Mouse (Mus musculus) frontal cortex, adult 2 months (tissue): ENCODE measurements at regions not wholly inside any gene's neighbourhood (a gene's known extent, or its start where the extent isn't known, plus 50 kb on each side); places are given as distances from the start of the nearest gene placed in this dataset.

Experiments
- DNase-seq, 2 experiments: peaks; one replicate each; pipeline ENCODE4 v3.0.0; 2022; ENCODE audit warnings: low spot score in 1 of 2; ENCODE audit errors: extremely low spot score in 1 of 2

DNA sequence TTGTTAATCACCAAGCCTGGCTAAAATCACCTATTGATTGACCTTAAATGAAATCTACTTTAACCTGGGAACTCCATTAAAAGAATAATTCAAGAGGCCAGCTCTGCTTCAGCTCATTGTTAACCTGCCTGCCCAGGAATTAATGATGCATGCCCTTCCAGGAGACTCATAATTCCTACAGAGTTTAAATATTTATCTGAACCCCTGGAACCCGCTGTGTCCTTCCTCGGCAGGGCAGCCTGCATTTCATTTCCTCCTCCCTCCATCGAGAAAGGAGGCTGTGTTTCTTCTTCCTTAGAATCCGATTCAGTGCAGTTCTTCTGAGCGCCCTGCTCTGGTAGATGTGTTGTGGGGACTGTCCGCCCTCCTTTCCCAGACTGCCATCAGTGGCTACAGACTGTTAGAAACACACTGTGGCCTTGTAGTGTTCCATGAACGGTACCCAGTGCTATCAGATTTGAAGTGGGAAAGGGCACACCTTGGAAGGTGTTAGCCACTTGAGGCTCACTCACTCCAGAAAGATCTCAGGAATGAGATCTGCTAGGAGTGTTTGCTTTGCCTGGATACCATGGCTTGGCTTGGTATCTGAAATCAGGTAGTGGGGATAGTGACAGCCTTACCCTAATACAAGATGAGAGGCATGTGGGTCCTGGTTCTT is 350.0 kb upstream of the Kazn start:
- no peak for DNase-seq

DNA sequence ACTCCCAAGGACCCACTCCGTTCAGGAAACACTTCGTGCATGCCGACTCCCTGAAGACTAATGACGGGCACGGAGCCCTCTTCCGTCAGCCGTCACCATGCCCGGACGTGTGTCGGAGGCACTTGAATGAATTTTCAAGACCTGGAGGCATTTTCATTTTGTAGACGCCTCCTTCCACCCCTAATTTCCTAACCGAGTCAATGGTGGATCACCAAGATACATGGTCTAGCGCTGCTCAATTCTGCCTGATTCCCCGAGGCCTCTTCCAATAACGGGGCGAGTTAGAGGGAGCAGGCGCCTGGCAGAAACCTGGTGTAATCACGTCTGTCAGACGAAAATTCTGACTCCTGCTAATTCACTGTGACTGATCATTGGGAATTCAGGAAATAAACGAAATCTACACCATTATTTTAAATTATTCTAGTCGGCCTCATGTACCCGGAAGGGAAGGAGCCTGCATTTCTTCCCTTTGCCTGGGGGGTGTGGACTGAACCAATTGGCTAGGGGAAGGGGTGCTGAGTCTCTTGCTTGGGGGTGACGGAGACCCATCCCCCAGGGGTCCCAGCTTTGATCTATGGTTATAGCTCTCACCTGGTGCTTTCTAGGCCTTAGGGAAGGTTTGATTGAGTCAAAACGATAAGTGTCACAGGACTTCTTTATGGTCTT is 349.4 kb upstream of the Kazn start:
- peak in 1 of 2 experiments; percentile 24 for DNase-seq

DNA sequence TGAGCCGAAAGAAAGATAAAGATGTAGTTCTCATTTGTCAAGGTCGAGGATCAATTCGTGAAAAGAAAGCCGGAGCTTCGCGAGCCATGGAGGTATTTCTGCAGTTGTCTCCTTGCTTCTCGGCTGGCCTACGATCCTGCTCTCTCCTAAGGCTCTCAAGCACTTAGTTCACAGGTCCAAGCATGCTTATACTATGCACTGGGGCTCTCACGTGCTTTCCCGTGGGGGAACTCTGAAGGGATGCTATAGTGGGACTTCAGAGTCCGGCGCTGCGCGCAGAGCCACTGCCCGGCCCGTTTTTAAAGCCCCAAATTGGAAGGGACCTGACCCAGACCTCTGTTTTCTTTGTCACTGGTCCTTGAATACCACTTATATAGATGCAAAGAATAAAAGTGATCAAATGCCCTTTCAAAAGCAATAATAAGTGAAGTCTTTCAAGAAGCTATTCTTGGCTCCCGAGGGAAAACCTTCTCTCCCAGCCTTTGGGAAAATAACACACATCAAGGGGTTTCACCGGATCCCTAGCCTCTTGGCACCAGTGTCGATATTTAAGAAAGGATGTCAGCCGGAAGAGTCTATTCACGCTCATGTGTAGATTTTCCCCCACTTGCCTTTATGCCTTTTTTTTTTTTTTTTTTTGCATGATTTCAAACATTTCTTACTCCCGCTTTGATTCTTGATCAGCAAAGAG is 348.3 kb upstream of the Kazn start:
- DNase-seq: no peak

DNA sequence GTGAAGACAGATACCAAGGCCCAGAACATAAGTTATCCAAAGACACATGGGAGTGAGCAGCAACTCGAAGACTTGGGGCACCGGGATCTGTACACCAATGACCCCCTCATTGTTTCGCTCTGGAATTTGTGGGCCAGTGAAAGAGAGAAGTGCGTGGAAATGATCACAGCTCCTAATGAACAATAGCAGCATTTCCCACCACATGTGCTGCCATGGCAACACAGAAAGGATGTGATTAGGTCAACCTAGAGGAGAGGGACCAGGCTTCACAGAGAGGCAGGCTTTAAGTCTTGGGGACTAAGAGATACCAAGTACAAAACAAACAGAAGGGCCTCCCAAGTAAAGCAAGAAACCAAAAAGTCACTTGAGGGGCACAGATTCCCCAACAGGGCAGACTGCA is 339.3 kb upstream of the Kazn start:
- no peak for DNase-seq

DNA sequence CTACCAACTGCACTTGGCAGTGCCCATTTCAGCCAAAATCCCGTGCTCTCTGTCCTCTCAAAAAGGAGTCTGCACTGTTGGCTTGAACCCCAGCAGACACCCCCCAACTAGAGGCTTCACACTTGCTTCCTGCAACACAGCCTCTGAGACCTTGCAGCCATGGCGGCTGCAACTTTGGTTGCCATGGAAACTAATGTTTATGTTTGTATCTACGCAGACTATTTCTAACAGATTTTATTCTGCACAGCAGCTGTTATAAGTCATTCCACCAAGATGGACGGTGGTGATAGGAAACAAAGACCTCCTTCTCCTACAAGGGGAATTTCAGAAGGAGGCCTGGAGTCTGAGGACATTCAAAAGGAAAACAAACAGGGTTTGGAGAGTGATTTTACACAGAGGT is 338.3 kb upstream of the Kazn start:
- no peak for DNase-seq

DNA sequence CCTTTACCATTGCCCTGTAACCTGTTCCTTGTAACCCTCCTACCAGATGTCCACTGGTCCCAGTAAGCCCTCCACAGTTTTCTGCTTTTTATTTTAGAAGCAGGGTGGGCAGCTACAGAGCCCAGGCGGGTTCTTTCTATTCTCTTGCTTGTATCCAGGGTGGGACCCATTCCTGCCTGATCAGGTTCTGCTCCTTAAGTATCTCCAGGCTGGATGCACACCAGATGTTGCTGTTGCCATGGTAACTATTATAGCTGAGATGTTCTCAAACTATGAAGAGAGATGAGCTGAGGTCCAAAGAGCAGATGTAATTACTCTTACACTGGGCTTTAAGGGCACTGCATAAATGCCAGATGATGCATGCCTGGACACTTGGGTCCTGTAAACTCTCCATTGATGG is 335.3 kb upstream of the Kazn start:
- DNase-seq: no peak

DNA sequence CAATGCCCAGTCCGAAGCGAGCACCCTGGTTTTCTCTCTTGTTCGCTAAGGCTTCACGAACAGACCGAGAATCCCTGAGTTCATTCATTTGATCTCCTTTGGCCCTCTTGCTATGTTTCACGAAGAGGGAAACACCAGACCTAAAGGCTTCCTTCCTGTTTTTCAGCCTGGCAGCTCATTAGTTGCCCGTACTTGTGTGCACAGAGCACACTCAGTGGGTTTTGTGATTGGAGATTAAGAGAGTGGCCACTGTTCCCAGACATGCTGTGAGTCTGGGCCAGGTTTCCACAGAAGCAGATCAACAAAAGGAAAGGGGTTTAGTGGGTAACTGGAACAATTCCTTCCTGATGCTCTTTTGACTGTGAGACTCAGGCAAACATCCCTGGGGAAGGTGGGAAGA is 331.5 kb upstream of the Kazn start:
- no peak for DNase-seq

DNA sequence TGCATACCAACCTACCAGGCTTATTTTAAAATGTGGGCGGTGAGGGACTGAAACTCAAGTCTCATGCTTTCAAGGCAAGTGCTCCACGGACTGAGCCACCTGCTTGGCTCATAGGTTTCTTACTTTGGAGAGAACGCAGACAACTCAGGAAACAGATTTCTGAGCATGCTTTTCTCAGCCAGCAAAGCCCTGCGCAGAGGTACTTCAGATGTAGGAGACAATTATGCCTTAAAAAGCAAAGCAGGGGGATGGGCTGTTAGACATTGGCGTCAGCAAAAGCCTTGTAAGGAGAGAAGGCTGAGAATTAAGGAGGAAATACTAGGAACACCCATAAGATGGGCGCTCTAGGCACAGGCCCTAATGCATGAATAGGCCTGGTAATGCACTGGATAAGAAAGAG is 329.4 kb upstream of the Kazn start:
- peak in 1 of 2 experiments; percentile 42 for DNase-seq

DNA sequence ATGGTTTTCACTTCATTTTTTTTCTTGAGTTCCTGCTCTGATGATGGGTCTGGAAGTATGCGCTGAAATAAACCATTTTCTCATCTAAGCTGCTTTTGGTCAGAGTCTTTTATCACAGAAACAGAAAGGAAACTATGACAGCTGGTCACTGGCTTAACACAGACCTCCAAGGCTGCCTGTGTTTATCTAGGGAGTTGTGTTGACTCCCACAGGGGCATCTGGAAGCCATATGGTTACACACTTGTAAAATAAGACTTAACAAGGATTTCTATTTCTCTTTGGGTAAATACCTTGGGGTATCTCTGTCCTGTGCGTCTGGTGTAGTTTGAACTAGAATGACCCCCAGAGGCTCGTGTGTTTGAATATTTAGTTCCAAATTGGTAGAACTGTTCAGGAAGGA is 315.5 kb upstream of the Kazn start:
- DNase-seq: peak in 1 of 2 experiments; percentile 46

DNA sequence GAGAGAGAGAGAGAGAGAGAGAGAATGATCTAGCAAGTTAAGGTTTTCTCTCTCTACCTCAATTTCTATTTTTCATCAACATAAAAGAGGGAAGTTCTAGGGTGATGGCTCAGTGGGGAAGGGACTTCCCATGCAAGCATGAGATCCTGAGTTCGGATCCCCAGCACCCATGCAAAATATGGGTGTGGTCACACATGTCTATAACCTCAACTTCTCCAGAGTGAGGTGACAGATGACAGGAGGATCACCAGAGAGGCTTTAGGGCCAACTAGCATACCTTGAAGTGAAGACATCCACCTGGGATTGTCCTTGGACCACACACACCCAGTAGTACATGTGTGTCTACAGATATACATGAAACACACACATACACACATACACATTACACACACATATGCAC is 306.7 kb upstream of the Kazn start:
- no peak for DNase-seq

DNA sequence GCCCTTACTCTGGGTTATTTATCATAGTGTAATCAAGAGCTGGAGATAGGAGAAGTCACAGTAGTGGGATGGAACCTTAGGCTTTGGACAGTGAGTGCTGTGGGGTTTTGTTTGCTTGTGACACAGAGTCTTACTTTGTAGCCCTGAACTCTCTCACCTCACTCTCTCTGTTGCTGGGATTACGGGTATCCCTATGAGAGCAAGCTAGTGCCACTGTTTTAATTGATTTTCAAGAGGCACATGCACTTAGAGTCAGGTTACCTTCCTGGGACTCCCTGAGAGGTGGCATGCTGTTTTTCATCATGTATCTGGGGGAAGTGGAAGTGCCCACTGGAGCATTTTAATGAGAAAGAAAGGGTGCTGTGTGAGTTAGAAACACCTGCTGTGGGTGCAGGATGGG is 306.0 kb upstream of the Kazn start:
- DNase-seq: no peak

DNA sequence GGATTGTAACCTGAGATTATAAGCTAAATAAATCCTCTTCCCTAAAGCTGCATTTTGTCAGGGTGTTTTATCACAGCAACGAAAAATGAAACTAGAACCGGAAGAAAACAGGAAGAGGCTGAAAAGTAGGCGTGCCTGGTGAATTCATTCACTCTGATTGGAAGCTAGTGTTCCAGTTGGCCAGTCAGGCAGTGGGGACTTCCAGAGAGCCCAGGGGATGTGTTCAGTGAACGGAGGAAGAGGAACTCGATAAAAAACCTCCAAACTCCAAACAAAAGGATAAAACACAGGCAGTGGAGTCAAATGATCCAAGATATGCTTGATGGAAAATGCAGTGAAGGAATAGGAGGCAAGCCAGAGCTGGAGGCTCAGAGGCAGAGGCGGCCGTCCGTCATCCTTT is 305.5 kb upstream of the Kazn start:
- DNase-seq: no peak

DNA sequence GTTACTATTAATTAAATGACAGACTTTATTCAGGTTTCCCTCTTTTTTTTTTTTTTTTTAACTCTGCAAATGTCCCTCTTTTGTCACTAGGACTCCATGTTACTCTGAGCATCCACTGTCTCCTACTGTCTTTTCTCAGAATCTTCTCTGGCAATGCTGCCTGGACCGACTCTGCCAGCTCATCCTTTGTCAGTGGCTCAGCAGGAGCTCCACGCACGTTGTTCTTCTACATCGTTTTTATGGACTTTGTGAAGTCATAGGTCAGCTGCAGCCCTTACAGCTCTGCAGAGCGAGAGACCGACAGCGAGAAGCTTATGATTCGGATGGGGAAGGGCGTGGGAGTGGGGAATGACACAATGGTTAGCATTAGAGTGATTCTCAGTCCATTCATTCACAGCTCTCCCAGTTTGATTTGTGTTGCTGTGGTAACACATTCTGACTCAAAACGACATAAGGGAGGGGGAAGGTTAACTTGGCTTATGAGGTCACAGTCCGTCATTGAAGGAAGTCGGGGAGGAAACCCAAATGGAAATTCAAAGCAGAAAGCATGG is 300.1 kb upstream of the Kazn start:
- peak in 1 of 2 experiments; percentile 30 for DNase-seq

DNA sequence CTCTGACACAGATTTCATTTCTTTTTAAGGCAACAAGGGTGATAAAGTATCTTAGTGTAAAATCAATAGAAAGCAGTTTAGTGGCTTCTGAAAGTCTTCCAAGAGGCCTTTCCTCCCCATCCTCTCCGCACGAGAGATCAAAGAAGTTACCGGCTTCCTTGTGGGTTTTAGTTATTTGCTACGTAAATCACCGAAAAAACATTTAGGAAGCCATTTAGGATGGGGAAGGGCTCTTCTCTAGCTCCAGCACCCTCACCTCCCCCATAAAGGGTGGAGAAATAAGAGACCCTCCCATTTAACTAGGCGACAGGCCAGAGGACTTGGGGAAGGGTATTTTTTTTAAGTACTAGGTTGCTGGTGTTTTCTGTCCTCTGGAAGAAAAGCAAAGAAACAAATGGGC is 287.9 kb upstream of the Kazn start:
- DNase-seq: no peak

DNA sequence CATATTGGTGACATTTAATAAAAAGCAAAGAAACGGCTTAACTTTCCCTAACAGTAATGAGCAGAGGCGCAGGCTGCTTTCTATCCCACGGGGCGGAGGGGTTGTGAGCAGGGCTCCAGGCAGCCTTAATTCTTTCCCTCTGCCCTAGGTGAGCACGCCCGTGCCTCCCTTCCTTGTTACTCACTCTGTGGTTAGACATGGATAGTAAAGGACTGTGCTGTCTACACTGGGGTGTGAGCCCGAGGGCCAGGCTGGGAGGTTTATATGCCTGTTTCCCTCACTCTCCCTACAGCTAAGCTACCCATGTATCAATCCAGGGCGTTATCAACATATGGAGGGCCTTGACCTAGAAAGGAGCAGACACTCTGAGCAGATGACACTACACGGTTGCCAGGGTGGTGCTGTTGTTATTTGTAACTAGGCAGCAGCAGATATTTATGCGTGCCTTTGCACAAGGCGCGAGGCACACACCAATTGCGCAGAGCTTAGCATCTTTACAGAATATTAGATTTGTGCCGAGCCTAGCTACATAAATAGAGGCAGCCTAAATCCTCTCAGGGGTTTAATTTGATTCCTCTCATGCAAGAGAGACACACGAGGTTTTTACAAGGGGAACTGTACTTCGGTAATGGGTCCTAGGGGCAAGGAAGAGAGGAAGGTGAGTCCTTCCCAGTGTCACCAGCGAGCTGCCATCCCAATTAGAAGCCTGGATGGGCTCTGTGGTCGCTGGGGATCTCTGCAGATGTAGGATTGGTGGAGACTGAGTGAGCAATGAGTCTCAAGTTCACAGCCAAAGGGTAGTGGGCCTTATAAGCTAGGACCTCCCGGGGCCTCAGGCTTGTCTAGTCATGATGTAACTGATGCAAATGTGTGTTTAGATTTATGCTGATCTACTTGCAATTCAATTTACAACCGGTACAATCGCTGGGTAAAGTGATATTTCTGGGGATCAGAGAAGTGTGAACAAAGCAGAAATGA is 278.6 kb upstream of the Kazn start:
- peak in 1 of 2 experiments; percentile 15 for DNase-seq

DNA sequence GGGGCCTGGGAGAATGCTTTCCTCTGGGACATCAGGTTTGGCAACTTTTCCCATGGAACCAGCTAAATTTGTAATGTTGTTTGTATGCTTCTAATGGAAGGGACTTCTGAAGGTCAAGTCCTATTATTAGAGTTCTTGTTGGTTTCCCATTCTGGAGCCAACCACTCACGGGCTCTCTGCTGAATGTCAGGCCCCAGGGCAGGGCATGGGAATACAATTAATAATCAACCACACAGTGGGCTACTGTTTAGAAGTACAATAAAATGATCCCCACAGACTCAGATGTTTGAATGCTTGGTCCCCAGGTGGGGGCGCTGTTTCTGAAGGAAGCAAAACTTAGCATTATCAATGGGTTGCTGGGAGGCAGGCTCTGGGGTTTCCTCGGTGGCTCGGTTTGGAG is 275.6 kb upstream of the Kazn start:
- no peak for DNase-seq

DNA sequence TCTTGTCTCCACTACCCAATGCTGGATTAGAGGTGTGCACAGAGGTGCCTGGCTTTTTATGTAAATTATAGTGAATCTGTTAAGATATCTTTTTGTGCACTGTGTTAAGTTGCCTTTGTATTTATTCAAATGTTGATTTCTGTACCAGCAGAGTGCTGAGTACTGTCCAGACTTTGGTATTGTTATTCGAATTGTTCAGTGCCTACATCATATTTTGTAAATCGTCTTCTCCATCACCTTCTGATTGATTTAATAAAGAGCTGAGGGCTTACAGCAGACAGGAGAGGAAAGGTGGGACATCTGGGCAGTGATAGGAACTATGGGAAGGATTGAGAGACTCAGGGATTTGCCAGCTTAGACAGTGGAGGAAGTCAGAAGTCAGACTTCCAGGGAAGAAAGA is 270.2 kb upstream of the Kazn start:
- no peak for DNase-seq

DNA sequence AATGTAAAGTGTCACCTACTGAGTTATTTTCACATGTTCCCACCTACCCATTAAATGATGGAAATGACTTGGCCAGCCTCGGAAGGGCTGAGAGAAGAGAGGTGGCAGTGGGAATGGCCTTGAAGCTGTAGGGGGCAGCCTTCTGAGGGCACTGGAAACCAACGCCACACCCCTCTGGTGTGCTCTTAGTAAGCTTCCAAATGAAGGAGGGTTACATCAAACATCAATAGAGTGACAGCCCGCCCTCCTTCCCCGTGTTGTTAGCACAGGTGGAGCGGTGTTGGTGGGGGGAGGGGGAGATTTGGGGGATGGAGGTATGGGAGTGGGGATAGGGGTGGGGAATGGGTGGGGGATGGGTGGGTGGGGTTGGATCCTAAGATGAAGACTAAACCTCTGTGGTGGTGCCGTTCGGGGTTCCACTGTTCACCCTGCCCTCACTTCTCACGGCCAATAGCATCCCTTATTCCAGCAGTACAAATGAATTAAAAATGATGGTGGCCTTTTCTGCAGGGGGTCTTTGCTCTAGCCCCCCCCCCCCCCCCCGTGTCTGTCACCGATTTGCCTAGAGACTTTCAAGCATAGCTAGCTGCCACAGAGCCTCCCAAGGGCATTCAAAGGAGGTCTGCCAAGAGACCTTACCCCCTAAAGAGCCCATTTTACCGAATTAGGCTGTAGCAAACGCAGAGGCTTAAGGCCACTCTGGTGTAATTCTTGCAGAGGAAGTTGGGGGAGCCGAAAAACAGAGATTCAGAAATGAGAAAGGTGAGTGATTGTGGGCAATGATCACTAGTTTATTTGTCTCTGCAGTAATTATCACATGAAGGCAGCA is 267.4 kb upstream of the Kazn start:
- no peak for DNase-seq

DNA sequence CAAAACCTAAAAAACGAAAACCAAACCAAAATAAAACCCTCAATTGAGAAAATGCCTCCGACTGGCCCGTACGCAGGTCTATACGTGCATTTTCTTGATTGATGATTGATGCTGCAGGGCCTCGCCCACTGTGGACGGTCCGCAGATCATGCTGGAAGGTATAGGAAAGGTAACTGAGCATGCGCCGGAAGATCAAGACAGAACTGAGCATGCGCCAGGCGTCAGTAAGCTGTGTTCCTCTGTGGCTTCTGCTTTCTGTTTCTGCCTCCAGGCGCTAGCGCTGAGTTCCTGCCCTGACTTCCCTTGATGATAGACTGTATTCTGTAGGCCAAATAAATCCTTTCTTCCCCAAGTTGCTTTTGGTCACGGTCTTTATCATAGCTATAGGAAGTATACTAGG is 264.6 kb upstream of the Kazn start:
- DNase-seq: no peak

DNA sequence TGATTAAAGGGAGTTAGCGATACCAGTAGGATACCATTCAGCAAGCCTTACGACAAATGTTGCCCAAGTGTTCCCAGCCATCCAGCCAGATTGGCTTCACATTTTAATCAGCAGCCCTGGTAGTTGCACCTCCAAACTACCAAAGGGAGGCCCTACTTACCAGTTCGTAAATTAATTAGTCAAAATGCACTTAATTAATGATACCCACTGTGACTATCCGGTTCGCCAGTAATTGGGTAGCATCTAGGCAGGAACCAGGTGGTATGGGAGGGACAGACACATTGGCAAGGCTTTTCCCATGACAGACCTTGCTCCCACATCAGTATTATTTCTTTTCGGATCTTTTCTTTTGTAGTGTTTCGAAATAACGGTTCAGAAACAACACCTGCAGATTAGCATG is 262.0 kb upstream of the Kazn start:
- DNase-seq: no peak
